Mouse (Mus musculus): Measurements from ENCODE around the gene Ccdc83.
"Not testable (repeated sequence)": the region's sequence is repeated elsewhere in the genome, so short reads cannot be mapped to it uniquely, and the experiment has no call there.

DNA sequence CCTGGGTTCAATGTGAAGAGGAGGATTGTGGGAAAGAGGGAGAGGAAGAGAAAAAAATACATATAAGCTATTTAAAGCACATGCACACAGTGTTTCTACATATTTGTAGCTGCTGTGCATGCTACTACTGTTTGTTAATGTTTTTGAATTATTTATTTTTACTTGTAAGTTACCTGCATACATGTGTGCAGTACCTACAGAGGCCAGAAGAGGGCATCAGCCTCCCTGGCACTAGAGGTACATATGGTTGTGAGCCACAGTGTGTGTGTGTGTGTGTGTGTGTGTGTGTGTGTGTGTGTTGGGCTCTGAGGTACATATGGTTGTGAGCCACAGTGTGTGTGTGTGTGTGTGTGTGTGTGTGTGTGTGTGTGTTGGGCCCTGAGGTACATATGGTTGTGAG is 36.7 kb downstream of the Ccdc83 start:
- peak; percentile 67 for TF ChIP-seq CTCF (conservative IDR thresholded peaks at IDR 0.05; ENCODE audit: low read length)
- not testable (repeated sequence) for TF ChIP-seq NANOG, POU5F1 (IDR thresholded peaks at IDR 0.05; ENCODE audit: borderline replicate concordance, low read length)

Data from E14TG2a.4 (cell line).